Mouse (Mus musculus): ENCODE data around the gene Vill.

Gene Vill

DNA sequence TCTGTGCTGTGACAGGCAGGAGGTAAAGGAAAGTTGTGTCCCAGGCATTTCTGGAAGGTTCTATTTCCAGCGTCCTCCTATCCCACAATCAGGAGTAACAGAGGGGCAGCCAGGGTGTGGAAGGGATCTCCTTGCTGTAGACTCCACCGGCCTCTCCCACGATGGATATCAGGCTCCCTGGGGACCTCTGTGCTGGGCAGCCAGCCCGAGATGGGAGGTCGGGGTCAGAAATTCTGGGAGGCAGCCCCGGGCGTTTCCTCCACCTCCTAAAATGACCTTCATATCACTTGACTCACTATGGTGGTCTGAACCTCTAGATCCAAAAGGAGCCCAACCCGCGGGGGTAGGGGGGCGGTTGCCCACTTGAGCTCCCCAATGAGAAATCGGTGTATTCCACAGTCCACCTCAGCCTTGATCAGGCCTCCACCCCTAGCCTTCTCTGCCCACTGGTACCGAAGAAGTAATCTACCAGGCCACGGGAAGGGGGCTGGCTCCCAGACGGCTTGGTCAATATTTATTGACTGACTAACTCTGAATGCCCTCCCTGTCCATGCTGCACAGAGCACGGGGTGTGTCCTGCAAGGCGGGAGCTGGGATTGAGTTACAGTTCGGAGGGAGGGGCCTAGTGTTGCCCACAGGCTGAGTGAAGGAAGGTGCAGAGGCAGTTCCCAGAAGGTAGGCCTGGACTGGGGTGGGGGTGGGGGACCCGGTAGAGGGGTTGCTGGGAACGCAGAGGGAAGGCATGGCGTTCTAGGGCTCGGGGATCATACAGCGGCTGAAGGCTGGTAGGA lies at the start of gene Vill:
TSS of gene Vill (plus strand) at position 625 of the 791 bp plus-strand sequence.
- DNase-seq (ENCODE audit: low spot score), result peak; percentile 37

GRCm38 (mm10) chr9:119003990-119004702 lies 48.4 kb upstream of the Vill start:
- DNase-seq (ENCODE audit: low spot score), result no peak

- no peak for DNase-seq (ENCODE audit: low spot score)
These were observed 47.9 kb upstream of the Vill start for GRCm38 (mm10) chr9:119004703-119005076.

GRCm38 (mm10) chr9:119005303-119006029 lies 47.1 kb upstream of the Vill start:
- DNase-seq (ENCODE audit: low spot score), result no peak

DNA sequence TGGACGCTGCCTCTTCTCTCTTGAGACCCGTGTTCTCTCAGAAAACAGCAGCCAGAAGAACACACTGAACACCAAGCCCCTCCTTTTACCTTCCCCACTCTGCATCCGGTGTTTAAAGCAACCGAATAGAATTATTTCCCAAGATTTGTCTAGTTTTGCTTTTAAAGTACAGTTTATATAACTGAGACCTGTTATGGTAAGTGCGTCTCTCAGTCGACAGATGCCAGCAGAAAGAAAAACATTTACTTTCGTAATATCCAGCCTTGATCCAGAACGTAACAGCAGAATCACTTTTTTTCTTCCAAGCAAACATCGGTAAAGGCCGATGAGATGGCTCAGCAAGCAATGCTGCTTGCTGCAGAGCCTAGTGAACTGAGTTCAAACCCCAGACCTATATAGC lies 45.3 kb upstream of the Vill start:
- no peak for DNase-seq (ENCODE audit: low spot score)

- no peak for DNase-seq (ENCODE audit: low spot score)
These were observed 43.7 kb upstream of the Vill start for GRCm38 (mm10) chr9:119008871-119009270.

DNA sequence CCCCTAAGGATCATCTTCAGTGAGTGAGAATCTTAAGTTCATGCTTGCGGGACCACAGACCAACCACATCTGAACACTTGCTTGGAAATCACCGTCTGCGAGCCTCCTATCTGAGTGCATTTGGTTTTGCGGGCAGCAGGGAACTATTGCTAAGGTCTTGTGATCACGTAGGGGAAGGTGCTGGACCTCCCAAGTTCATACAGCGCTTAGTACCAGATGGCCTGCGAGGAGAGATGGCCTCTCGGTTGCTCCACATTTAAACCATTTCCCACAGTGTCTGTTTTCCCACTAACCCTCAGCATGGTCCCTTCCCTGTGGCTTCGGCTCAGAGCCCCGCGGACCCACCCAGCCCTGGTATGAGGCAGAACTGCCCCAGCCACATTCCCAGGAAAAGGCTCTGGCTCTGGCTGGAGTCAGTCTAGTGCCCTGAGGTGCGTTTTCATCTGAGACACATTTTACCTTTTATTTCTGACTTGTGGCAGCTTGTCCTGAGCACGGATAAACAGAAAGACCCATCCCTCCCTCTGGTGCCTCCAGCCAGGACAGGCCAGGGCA lies 42.3 kb upstream of the Vill start:
- no peak for DNase-seq (ENCODE audit: low spot score)

GRCm38 (mm10) chr9:119016785-119017507 lies 35.6 kb upstream of the Vill start:
- DNase-seq (ENCODE audit: low spot score), result no peak

GRCm38 (mm10) chr9:119021731-119022130 lies 30.8 kb upstream of the Vill start:
- DNase-seq (ENCODE audit: low spot score), result no peak

- DNase-seq (ENCODE audit: low spot score), result no peak
These were observed 27.3 kb upstream of the Vill start for GRCm38 (mm10) chr9:119025263-119025662.

DNA sequence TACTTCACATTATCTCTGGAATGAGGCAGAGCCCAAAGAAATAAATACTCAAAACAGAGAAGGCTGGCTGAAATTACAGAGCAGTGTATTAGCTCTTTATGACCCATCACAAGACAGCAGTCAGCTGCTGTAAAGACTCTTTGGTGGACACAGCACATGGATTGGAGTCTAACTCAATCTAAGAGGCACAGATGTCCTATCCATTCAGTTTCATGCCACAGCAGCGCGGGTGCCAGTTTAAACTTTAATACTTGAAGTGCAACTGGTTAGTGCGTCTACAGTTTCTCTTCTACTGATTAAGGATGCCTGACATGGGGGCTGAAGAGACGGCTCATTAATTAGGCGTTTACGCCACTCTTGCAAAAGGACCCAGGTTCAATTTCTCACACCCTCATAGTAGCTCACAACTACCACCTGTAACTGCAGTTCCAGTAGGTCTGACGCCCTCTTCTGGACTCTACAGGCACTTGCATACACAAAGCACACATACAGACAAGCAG lies 26.7 kb upstream of the Vill start:
- no peak for DNase-seq (ENCODE audit: low spot score)

- DNase-seq (ENCODE audit: low spot score), result no peak
These were observed 25.2 kb upstream of the Vill start for GRCm38 (mm10) chr9:119027337-119027736.

DNA sequence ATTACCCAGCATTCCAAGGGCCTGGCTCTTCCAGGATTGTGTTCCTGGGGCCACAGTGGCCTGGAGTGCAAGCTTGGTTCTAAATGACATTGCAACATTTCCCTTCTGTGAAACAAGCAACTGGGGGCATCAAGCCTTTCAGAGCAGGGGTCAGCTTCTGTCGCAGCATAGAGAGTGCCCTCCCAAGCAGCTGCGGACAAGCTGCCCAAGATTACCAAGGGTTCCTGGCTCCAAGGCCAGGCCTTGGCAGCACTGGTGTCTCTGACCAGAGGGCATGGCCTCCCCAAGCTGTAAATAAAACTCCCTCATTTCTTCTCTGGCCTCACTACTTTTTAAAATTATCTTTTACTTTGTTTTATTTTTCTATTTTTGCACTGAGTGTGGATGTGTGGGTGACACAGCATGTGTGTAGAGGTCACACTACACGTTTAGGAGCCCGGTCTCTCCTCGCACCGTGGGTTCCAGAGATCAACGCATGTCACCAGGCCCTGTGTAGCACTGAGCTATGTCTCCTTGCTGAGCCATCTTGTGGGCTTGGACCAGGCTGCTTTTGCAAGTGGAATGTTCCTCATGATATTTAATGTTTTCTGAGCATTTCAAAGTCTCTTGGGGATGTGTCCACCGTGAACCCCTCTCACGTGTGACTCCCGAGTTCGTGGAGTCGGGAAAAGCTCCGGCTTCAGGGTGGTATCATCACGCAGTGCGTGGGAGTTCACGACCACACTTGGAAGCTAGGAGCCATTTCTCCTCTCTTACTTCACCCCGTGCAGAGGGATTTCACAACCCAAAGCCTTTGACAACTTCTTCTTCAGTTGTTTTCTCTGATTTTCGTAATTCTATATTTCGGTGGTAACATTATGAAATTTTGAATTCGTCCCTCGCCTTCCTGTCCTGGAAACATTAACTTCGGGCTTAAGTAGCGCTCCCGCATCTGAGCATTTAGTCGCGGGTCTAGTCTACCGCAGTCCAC lies 24.1 kb upstream of the Vill start:
- no peak for DNase-seq (ENCODE audit: low spot score)

DNA sequence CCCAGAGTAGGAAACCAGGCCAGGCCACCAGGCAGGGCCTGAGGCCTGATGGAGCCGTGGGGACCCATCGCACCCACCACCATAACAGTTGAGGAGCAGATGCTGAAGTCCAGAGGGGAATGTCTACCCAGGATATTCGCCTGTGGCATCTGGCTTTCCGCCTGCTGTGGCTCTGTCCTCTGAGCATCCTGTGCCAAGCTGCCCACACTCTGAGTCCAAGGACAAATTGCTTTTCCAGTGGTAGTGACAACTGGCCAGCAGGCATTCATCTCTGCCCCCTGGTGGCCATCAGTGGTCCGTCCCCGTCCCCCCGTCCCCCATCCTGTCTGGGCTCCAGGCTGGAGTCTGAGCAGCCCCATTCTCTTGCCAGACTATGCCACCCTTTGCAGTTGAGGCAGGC lies 23.0 kb upstream of the Vill start:
- no peak for DNase-seq (ENCODE audit: low spot score)

DNA sequence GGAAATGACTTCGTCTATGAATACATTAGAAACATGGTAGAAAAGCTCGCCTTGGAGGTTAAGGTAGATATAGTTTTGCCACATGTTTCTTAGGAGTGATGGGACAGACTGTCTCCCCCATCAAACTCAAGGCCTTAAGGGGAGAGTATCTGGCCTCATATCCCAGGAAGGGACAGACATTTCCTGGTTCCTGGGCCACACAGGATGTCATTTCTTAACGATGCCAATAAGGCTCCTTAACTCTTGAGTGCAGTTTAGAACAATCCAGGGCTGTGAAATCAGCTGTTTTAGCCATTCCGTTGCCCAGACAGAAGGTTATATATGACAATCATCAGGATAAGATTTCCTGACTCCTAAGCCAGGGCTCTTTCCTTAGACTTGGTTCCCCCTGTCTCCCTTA lies 21.5 kb upstream of the Vill start:
- no peak for DNase-seq (ENCODE audit: low spot score)

- peak; percentile 39 for DNase-seq (ENCODE audit: low spot score)
These were observed 20.8 kb upstream of the Vill start for GRCm38 (mm10) chr9:119031772-119032171.

DNA sequence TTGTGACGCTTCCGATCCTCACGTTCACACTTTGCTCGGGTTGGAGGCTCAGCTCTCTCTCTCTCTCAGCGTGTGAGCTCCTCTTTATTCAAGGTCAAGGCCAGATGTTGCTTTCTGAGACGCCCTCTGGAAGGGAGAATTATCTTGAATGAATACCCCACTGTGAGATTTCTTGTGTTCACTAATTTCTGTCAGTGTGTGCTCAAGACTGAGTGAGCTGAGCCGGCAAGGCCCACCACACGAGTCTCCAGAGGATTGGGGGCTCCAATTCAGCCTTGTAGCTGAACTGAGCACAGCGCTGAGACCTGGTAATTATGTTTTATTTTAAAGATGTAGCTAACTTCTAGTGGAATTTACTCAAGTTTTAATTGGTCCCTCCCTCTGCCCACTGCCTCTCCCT lies 20.0 kb upstream of the Vill start:
- no peak for DNase-seq (ENCODE audit: low spot score)

DNA sequence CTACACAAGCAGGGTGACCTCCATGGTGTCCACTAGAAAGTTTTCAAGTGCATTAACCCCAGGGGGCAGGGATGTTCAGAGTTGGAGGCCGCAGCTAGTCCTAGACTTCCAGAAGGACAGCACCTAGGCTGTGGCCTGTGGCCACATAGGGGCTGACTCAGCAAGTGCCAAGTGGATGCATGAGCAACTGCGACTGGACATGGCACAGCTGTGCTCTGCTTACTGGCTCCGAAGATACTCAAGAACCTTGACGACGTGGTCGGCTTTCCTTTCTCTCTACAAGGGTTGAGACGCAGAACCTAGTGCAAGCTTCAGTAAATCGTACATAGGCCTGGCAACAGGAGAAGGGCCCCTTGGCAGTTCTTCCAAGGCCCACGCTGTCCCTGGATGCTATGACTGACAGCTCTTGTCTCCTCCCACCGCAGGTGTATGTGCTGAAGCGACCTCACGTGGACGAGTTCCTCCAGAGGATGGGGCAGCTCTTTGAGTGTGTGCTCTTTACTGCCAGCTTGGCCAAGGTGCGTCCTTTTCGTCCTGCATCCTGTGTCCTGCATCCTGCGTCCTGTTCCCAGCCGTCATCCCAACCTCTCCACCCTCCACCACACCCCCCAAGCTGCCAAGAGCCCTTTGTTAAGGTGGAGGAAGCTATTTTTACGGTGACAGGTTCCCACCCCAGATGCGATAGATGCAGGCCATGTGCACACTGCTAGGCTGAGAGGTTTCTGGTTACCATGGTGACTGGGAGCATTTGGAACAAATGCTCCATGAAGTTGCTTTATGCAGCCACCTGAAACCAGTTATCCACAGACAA lies 19.3 kb upstream of the Vill start:
- DNase-seq (ENCODE audit: low spot score), result no peak

DNA sequence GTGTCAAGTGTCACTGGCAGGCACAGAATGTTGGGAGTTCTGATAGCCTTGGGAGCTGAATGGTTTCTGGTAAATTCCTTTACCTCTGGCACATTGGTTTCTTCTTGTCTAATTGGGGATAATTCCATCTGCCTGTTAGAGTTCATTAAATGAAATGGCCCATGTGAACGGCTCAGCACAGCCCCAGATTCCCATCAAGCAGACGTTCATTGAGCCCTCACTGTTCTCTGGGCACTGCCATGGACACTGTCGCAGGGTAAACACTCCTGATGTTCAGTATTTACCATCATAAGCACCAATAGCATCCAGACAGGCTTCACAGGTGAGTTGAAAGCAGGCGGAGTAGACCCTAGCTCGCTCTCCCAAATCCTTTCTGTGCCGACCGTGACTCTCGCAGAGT lies 18.5 kb upstream of the Vill start:
- DNase-seq (ENCODE audit: low spot score), result no peak
